Mouse (Mus musculus) ES-Bruce4 (cell line): ENCODE measurements around the gene Dynlt1c. TPM values are rescaled to one million over a fixed set of nuclear protein-coding genes. Genes with fewer than 3 reads are reported as not detected.
"Not testable (repeated sequence)": the region's sequence is repeated elsewhere in the genome, so short reads cannot be mapped to it uniquely, and the experiment has no call there.

Experiments
- H3K27ac ChIP-seq: 2 replicates; pipeline ENCODE4 v1.5.1; 2012; ENCODE audit warnings: low read length, inconsistent platforms; ENCODE audit not compliant: insufficient read depth
- H3K27me3 ChIP-seq: 2 replicates; pipeline ENCODE4 v1.6.1; 2012; ENCODE audit warnings: mild to moderate bottlenecking, low read length, inconsistent platforms; ENCODE audit not compliant: control insufficient read depth, poor library complexity, insufficient read depth, severe bottlenecking
- H3K36me3 ChIP-seq: 2 replicates; pipeline ENCODE4 v1.6.1; 2012; ENCODE audit warnings: inconsistent platforms, mild to moderate bottlenecking, low read length, moderate library complexity; ENCODE audit not compliant: control insufficient read depth, poor library complexity, insufficient read depth, severe bottlenecking
- H3K4me1 ChIP-seq: one replicate; pipeline ENCODE4 v1.8.1; 2011; ENCODE audit warnings: low read length; ENCODE audit not compliant: control insufficient read depth, insufficient read depth
- H3K4me3 ChIP-seq: 2 replicates; pipeline ENCODE4 v1.5.1; 2011; ENCODE audit warnings: low read depth, mild to moderate bottlenecking, low read length
- H3K9ac ChIP-seq: 2 replicates; pipeline ENCODE4 v1.6.1; 2012; ENCODE audit warnings: low read depth, mild to moderate bottlenecking, inconsistent platforms; ENCODE audit not compliant: poor library complexity, severe bottlenecking
- H3K9me3 ChIP-seq: replicated peaks from 2 replicates; pipeline ENCODE4 v1.6.1; 2012; ENCODE audit warnings: mild to moderate bottlenecking, low read length, inconsistent platforms; ENCODE audit not compliant: control insufficient read depth, poor library complexity, insufficient read depth, severe bottlenecking
- polyA plus RNA-seq: library from polyadenylated mRNA; stranded (reverse); fragments of >200 nt; gene quantifications from 2 replicates; pipeline ENCODE4 v1.2.4, GENCODE M21; 2011; ENCODE audit warnings: low read depth; ENCODE audit not compliant: missing spikeins, insufficient read depth, insufficient read length

Gene Dynlt1c
- polyA plus RNA-seq = 26.1 and 28.0 TPM in 2 replicates

DNA sequence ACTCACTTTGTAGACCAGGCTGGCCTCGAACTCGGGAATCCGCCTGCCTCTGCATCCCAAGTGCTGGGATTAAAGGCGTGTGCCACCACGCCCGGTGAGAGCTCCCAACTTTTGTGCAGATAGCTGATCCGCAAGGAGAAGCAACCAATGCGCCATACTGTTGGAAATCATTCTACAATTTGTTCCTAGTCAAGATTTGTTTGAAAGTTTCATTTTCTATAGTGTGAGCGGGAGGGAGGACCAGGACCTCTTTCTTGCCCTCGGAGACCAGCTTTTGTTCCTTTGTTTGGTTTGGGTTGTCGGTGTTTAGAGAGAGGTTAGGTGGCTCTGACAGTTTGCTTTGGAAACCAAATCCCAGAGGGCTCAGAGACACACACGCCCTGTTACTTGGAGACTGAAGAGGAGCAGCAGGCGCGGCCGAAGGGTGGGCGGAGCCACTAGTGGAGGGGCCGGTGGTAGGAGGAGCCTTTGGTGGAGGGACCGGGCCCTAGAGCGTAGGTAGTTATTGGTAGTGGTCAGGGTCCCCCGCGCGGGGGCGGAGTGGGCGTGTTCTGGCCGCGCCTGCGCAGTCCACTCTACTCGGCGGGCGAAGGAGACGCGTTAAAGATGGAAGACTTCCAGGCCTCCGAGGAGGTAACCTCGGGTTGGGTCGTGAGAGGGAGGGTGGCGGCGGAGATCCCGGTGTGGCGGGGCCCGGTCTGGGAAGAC, at the start of gene Dynlt1c:
Gene Dynlt1c, plus strand, starts transcription at position 468 of the 708 bp plus-strand sequence.
- H3K27ac ChIP-seq, H3K9me3 ChIP-seq, H3K36me3 ChIP-seq, H3K4me1 ChIP-seq, H3K27me3 ChIP-seq: not testable (repeated sequence)
- H3K9ac ChIP-seq = peak within 1 kb of the TSS; percentile 45; the same call in 1 of the 2 replicates
- H3K4me3 ChIP-seq = peak within 1 kb of the TSS; percentile 28

DNA sequence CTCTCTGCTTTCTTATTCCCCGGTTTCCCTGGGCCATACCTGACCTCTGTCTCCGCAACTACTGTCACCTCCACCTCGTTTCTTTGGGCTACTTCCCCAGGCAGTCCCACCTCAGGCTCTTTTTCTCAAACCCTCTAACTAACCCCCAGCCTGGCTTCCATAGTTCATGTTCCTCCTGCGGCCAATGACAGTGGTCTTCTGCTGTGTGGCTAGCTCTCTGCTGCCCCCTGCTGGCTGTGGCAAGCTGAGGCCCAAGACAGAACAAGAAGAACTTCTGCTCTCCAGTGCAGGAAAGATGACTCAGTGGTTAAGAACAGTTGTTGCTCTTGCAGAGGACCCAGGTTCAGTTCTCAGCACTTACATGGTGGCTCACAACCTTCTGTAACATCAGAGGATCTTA, 47.7 kb upstream of the Dynlt1c start:
- not testable (repeated sequence) for H3K36me3 ChIP-seq, H3K4me3 ChIP-seq, H3K9me3 ChIP-seq, H3K27ac ChIP-seq, H3K4me1 ChIP-seq, H3K9ac ChIP-seq, H3K27me3 ChIP-seq

DNA sequence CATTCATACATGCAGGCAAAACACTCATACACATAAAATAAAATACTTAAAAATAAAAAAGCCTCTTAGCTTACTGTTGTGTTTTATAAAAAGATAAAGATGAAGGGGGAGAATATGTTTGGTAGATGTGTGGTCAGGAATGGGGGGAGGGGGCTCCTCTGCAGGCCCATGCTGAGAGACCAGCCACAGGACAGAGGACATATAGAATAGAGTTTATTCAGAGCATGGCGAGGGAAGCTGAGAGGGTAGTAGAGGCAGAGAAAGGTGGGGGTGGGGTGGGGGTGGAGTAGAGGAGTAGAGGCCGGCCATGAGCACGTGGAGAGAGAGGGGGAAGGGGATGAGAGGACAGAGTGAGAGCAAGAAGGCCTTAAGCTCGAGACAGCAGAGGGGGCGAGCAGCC, 47.2 kb upstream of the Dynlt1c start:
- H3K4me1 ChIP-seq, H3K27ac ChIP-seq, H3K27me3 ChIP-seq, H3K36me3 ChIP-seq, H3K9me3 ChIP-seq, H3K9ac ChIP-seq, H3K4me3 ChIP-seq: not testable (repeated sequence)

DNA sequence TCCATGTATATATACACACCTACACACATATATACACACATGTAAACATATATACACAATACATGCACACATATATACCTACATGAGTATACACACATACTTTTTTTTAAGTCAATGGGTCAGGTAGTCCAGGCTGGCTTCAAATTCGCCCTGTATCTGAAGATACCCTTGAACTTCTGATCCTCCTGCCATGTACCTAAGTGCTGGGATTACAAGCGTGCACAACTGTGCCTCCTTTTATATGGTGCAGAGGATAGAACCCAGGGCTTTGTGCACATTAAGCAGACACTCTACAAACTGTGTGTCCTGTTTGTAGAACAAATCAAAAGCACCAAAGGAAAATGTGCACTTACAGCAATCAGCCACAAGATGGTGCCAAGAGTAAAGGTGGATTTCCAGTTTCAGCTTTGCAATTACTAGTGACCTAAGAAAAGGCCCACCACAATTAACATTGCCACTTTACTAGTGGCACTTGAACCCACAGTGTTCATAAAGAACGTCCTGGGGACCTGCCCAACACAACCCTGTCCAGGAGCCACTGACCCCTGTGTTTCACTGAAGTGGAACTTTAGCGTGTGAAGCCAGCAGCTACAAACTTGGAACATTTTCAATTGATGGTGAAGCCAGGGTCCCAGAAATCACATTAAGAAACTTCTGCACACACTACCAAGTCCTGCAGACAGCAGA, 41.9 kb upstream of the Dynlt1c start:
- H3K27ac ChIP-seq, H3K9ac ChIP-seq, H3K4me3 ChIP-seq, H3K9me3 ChIP-seq, H3K36me3 ChIP-seq, H3K27me3 ChIP-seq, H3K4me1 ChIP-seq: not testable (repeated sequence)

DNA sequence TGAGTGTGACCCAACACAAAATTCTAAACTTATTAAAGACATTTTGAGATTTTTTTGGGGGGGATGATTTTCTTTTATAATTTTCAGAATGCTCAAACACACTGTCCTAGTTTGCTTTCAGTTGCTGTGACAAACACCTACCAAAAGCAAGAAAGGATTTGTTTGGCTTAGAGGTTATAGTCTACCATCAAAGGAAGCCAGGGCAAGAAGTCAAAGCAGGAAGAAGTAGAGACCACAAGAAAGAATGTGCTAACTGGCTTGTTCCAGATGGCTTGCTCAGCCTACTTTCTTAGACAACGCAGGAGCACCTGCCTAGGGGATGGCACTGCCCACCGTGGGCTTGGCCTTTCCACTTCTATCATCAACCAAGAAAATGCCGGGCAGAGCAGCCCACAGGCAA, 36.6 kb upstream of the Dynlt1c start:
- H3K9ac ChIP-seq, H3K27ac ChIP-seq, H3K4me1 ChIP-seq, H3K36me3 ChIP-seq, H3K4me3 ChIP-seq, H3K9me3 ChIP-seq, H3K27me3 ChIP-seq: not testable (repeated sequence)

DNA sequence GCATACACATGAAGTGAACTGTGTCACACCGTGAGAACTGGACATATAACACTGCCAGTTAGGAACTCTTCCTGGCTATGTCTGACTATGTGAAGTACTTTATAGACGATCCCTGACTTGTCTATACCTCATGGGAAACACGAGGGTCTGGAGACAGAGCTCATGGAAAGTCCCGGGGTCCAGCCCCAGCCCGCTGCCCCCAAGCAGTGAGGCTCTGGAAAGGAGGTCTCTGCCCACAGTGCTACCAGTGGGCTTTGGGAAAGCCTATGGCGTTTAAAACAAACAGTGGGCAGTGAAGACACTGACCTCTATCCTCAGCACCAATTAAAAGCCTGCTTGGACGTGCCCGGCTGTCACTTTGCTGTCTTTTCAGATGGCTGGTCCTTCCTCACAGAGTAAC, 33.6 kb upstream of the Dynlt1c start:
- H3K9me3 ChIP-seq, H3K4me1 ChIP-seq, H3K9ac ChIP-seq, H3K27me3 ChIP-seq, H3K36me3 ChIP-seq, H3K4me3 ChIP-seq, H3K27ac ChIP-seq: not testable (repeated sequence)

DNA sequence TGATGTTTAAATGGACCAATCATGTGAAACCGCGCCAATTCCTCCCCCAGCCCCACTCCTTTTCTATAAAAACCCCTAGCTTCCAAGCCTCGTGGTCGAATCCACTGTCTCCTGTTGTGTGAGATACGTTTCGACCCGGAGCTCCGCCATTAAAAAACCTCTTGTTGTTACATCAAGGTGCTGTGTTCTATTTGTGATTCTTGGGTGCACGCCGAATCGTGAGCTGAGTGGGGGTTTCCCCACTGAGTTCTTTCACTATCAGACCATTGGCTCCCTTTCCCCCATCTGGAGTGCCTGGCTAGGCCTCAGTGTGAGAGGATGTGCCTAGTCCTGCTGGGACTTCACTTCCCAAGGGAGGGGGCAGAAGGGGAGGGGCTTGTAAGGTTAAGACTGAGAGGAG, 30.2 kb upstream of the Dynlt1c start:
- H3K4me1 ChIP-seq, H3K9ac ChIP-seq, H3K4me3 ChIP-seq, H3K36me3 ChIP-seq, H3K27me3 ChIP-seq, H3K9me3 ChIP-seq: not testable (repeated sequence)
- peak overlapping the region; percentile 28; the same call in 1 of the 2 replicates for H3K27ac ChIP-seq

DNA sequence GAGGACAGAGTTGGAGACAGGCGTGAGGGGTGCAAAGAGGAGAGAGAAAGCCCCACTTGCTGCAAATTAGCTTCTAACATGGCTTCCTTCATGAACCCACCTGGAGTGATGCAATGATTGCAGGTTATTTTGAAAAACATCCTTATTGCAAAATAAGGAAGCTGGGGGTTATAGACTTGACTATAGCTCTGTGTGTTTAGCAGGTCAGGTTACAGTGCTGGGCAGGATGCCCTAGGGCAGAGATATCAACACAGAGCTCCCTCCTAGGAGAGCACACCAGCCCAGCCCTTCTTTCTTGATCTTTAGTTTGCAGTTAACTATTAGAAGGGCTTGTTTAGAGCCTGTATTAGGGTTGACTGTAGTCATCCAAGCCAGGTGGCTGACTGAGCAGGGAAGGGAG, 29.3 kb upstream of the Dynlt1c start:
- H3K9ac ChIP-seq, H3K4me3 ChIP-seq, H3K9me3 ChIP-seq, H3K27ac ChIP-seq, H3K4me1 ChIP-seq, H3K36me3 ChIP-seq, H3K27me3 ChIP-seq: not testable (repeated sequence)

DNA sequence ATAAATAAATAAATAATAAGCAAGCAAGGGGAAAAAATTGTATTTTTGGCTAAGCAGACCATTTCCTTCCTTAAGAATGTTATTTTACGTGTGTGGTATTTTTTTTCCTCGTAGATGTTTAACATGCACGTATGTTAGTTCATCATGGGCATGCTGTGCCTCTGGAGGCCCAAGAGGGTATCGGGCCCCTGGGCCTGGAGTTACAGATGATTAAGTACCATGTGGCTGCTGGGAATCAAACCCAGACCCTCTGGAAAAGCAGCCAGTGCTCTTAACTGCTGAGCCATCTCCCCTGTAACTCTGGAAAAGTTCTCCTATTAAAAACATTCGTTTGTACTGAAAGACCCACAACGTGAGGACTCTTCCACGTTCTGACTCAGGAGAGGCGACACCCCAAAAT, 26.1 kb upstream of the Dynlt1c start:
- H3K27ac ChIP-seq, H3K27me3 ChIP-seq, H3K9me3 ChIP-seq, H3K9ac ChIP-seq, H3K4me1 ChIP-seq, H3K4me3 ChIP-seq, H3K36me3 ChIP-seq: not testable (repeated sequence)

DNA sequence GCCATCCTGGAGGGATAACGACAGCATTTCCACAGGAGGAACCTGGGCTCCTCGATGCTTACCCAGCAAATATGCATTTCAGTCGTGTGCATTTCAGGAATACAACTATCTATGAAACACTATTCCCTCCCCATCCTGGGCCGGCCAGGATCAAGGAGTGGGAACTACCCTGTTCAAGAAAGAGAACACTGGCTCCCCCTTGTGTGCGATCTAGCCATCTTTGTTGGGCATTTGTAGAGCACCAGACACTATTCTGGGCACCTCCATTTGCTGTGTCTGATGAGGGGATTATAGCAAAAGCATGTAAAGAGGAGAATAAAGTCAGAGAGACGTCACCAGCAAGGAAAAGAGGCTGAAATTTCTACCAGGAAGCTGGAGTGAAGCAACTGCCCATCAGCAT, 12.8 kb upstream of the Dynlt1c start:
- H3K4me3 ChIP-seq, H3K4me1 ChIP-seq, H3K27ac ChIP-seq, H3K27me3 ChIP-seq, H3K36me3 ChIP-seq, H3K9ac ChIP-seq, H3K9me3 ChIP-seq: not testable (repeated sequence)
